Comparison of ENCODE assay signal across 14 mouse cellular contexts in genomic region chrX:139775084-139775612, GRCm38 (mm10). TPM values are rescaled to one million over a fixed set of nuclear protein-coding genes. Genes with fewer than 3 reads are reported as not detected.
DNase-seq lines count a peak whose midpoint lies in the region; ATAC-seq lines count a peak whose summit lies in the region.
"Had no signal": no experiment of that assay in that cellular context is flagged by ENCODE, and none has a peak within 500 bp of the region (broad histone marks: within the 10 kb centered on the region; RNA-seq: fewer than 3 reads in every experiment).

No protein-coding gene starts in this region.

- no peaks in the 10 kb centered on the region; the same call in 1 of the 2 replicates for H3K27me3 ChIP-seq in hindbrain, embryonic 11.5 days (ENCODE audit: control insufficient read depth, insufficient read depth, low read length)

- DNase-seq in kidney, postnatal 25 days, result peak; percentile 13 to 52
- no peak for DNase-seq in kidney, adult 18-20 months
- peak; percentile 89 for DNase-seq in 416B (ENCODE audit: low read depth)
- peak; percentile 42 for DNase-seq in Muller cell, postnatal 12 days (ENCODE audit: inconsistent ontology term)
- peak; percentile 13 to 18 for DNase-seq in heart, postnatal 10 days
- DNase-seq in layer of hippocampus, postnatal 36 days, result no peak
- no peak for DNase-seq in hindbrain, embryonic 11.5 days (ENCODE audit: low spot score)
- DNase-seq: gastrocnemius, postnatal 36 days; right cerebral cortex, postnatal 4 days; thymus, adult 18-20 months had no signal

- H3K36me3 ChIP-seq in hindbrain, embryonic 11.5 days (ENCODE audit: control insufficient read depth, insufficient read depth, low read length), result no peaks in the 10 kb centered on the region
- H3K36me3 ChIP-seq: limb, embryonic 13.5 days; neural tube, embryonic 13.5 days had no signal

- H3K4me1 ChIP-seq in hindbrain, embryonic 11.5 days (replicated peaks; ENCODE audit: control insufficient read depth, insufficient read depth, low read length), result no peaks in the 10 kb centered on the region
- H3K4me1 ChIP-seq: limb, embryonic 13.5 days; neural tube, embryonic 13.5 days had no signal

- no peak for ATAC-seq in hindbrain, embryonic 11.5 days (ENCODE audit: low FRiP score)

- intact Hi-C loops in heart, postnatal 10 days (cut with DNase I), result no loop called here

- no peak overlapping the region for H3K27ac ChIP-seq in hindbrain, embryonic 11.5 days (ENCODE audit: low read depth, low read length)
- H3K27ac ChIP-seq: limb, embryonic 13.5 days; neural tube, embryonic 13.5 days had no signal

- no peaks in the 10 kb centered on the region for H3K9me3 ChIP-seq in hindbrain, embryonic 11.5 days (ENCODE audit: control insufficient read depth, low read length)
- H3K9me3 ChIP-seq: limb, embryonic 13.5 days; neural tube, embryonic 13.5 days had no signal

- H3K4me2 ChIP-seq in hindbrain, embryonic 11.5 days (replicated peaks; ENCODE audit: low read depth, low read length), result no peak overlapping the region
- H3K4me2 ChIP-seq: neural tube, embryonic 13.5 days had no signal

- H3K4me3 ChIP-seq in hindbrain, embryonic 11.5 days (ENCODE audit: low read depth, low read length), result no peak overlapping the region
- H3K4me3 ChIP-seq: limb, embryonic 13.5 days; neural tube, embryonic 13.5 days had no signal

- no peak overlapping the region for H3K9ac ChIP-seq in hindbrain, embryonic 11.5 days (ENCODE audit: low read depth, low read length)
- H3K9ac ChIP-seq: limb, embryonic 13.5 days; neural tube, embryonic 13.5 days had no signal

- WGBS in hindbrain, embryonic 11.5 days, result 79% methylated on average over 7 of the region's 7 CpGs

RNA-seq across cellular contexts. Expression of gene Ripply1, which starts 7.0 kb away (rescaled TPM):
- total RNA-seq in heart, postnatal 10 days (2021), result not detected
- total RNA-seq in layer of hippocampus, postnatal 36 days (2021), result not detected
- not detected in 2 replicates for polyA plus RNA-seq in hindbrain, embryonic 11.5 days (2014; fragmentation: Nextera tagmentation; extraction: Ambion mirVana)
- total RNA-seq: gastrocnemius, postnatal 36 days had no signal
- polyA plus RNA-seq: cortical plate, adult 2 months; intestine, embryonic 14.5 days; neural tube, embryonic 13.5 days had no signal

RNA-seq across cellular contexts. Expression of gene Cldn2, which starts 25.5 kb away (rescaled TPM):
- under 1 TPM in 1 of 2 experiments, not detected in 1; 0.12 TPM for total RNA-seq in heart, postnatal 10 days (2021)
- 1 to 10 TPM in 1 of 2 experiments, under 1 TPM in 1; 0.35 to 1.7 TPM for total RNA-seq in layer of hippocampus, postnatal 36 days (2021)
- polyA plus RNA-seq in hindbrain, embryonic 11.5 days (2014; fragmentation: Nextera tagmentation; extraction: Ambion mirVana), result 0.40 and 0.77 TPM in 2 replicates
- total RNA-seq: gastrocnemius, postnatal 36 days had no signal

Comparison
In these comparisons a context has a peak if more than half of its experiments do, and no peak if none do; other contexts are left out.
1. DNase-seq: peak in kidney, postnatal 25 days (2 of 2), 416B (single experiment), Muller cell, postnatal 12 days (single experiment) and heart, postnatal 10 days (2 of 2); none in kidney, adult 18-20 months (single experiment), layer of hippocampus, postnatal 36 days (0 of 2) and hindbrain, embryonic 11.5 days (single experiment).